Mouse (Mus musculus) lung, adult 2 months (tissue): ENCODE data around the gene Ppp3ca.

Experiments used
- CTCF ChIP-seq: fragments of 200-500 bp; IDR thresholded peaks from 2 replicates; pipeline ENCODE4 v1.5.1; 2011; ENCODE audit warnings: mild to moderate bottlenecking, low read length, control low read depth; ENCODE audit not compliant: insufficient read depth
- POLR2A ChIP-seq: fragments of 200-500 bp; IDR thresholded peaks from 2 replicates; pipeline ENCODE4 v1.6.1; 2011; ENCODE audit warnings: low read depth, mild to moderate bottlenecking, control low read depth, low read length, borderline replicate concordance; ENCODE audit errors: extremely low read depth

- TF ChIP-seq CTCF: no peak
- TF ChIP-seq POLR2A: no peak
Measured at GRCm38 (mm10) chr3:136952822-136953221, 282.9 kb downstream of the Ppp3ca start.
